Mouse (Mus musculus) embryonic fibroblast, embryonic 13.5 days (primary cell): ENCODE data around the gene Fkrp.
A peak's percentile ranks its signal among the peaks of the same experiment; 100 is the strongest.

Experiments used
- CTCF ChIP-seq: IDR thresholded peaks from 2 replicates; pipeline ENCODE4 v1.5.1; 2011; ENCODE audit warnings: mild to moderate bottlenecking, control low read depth, low read length, moderate library complexity, borderline replicate concordance; ENCODE audit not compliant: insufficient read depth
- POLR2A ChIP-seq: IDR thresholded peaks from 2 replicates; pipeline ENCODE4 v1.6.1; 2011; ENCODE audit warnings: low read depth, mild to moderate bottlenecking, control low read depth, low read length, moderate library complexity

- peak; percentile 56; the same call in 1 of the 2 replicates for TF ChIP-seq POLR2A
- no peak for TF ChIP-seq CTCF
Measured at GRCm38 (mm10) chr7:16784498-16784976, 32.0 kb downstream of the Fkrp start.
